Mouse (Mus musculus): ENCODE data around the gene Svopl. TPM values are rescaled to one million over a fixed set of nuclear protein-coding genes. Genes with fewer than 3 reads are reported as not detected.

Svopl gene
- polyA plus RNA-seq, 1 experiment: not detected

- no peaks in the 10 kb centered on the region for H3K27me3 ChIP-seq (ENCODE audit: control insufficient read depth, insufficient read depth, insufficient read length)
- H3K79me2 ChIP-seq (ENCODE audit: control insufficient read depth, insufficient read depth): no peaks in the 10 kb centered on the region
- H3K36me3 ChIP-seq (ENCODE audit: control insufficient read depth, insufficient read depth): no peaks in the 10 kb centered on the region
- TF ChIP-seq MAX (IDR thresholded peaks at IDR 0.05; ENCODE audit: low read depth): no peak
- no peak for TF ChIP-seq POLR2A (IDR thresholded peaks at IDR 0.05; ENCODE audit: insufficient read length, low read depth)
- no peak for TF ChIP-seq REST (IDR thresholded peaks at IDR 0.05; ENCODE audit: insufficient read depth, insufficient read length)
- TF ChIP-seq TCF12 (IDR thresholded peaks at IDR 0.05; ENCODE audit: insufficient read depth, poor library complexity, severe bottlenecking): no peak
- TF ChIP-seq POLR2AphosphoS2 (IDR thresholded peaks at IDR 0.05; ENCODE audit: insufficient read length, low read depth): no peak
- TF ChIP-seq MYOD1 (IDR thresholded peaks at IDR 0.05; ENCODE audit: control insufficient read depth in 1 of 3, insufficient read length in 2 of 3, low read depth in 2 of 3): no peak
- TF ChIP-seq SRF (IDR thresholded peaks at IDR 0.05; ENCODE audit: control insufficient read depth, insufficient read length, low read depth): no peak
- TF ChIP-seq USF1 (IDR thresholded peaks at IDR 0.05; ENCODE audit: low read depth): no peak
- TF ChIP-seq CEBPB (IDR thresholded peaks at IDR 0.05; ENCODE audit: insufficient read depth, poor library complexity, severe bottlenecking): no peak
- no peak for TF ChIP-seq E2F4 (IDR thresholded peaks at IDR 0.05; ENCODE audit: insufficient read depth)
- no peak for TF ChIP-seq TCF3 (IDR thresholded peaks at IDR 0.05; ENCODE audit: insufficient read length, low read depth)
- no peak for TF ChIP-seq MYOG (IDR thresholded peaks at IDR 0.05; ENCODE audit: control insufficient read depth in 1 of 3, insufficient read depth in 1 of 3, insufficient read length in 2 of 3, low read depth in 2 of 3)
- no peak overlapping the region for H3ac ChIP-seq (ENCODE audit: control insufficient read depth, insufficient read length)
- no peak overlapping the region for H3K4me2 ChIP-seq (ENCODE audit: low read depth)
- H3K4me3 ChIP-seq: no peak overlapping the region
These were observed 14.8 kb downstream of the Svopl start for GRCm38 (mm10) chr6:38031924-38032540.

DNA sequence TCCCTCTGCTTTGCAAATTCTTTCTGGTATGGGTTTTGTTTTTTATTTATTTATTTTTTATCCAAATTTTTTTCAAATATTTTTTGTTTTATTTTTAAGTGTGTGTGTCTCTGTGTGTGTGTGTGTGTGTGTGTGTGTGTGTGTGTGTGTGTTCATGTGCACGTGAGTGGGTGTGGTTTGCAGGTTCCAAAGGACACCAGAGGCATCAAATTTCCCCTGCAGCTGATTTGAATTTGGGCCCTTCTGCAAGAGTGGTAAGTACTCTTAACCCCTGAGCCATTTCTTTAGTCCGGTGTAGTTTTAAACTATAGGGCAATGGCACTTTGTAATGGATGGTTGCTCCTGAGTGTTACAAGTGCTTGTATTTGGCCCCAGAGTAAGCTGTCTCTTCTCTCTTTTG lies 18.6 kb downstream of the Svopl start:
- H3K27me3 ChIP-seq (ENCODE audit: control insufficient read depth, insufficient read depth, insufficient read length): no peaks in the 10 kb centered on the region
- no peak for TF ChIP-seq TCF3 (IDR thresholded peaks at IDR 0.05; ENCODE audit: insufficient read length, low read depth)
- no peak for TF ChIP-seq REST (IDR thresholded peaks at IDR 0.05; ENCODE audit: insufficient read depth, insufficient read length)
- no peak for TF ChIP-seq MYOG (IDR thresholded peaks at IDR 0.05; ENCODE audit: control insufficient read depth in 1 of 3, insufficient read depth in 1 of 3, insufficient read length in 2 of 3, low read depth in 2 of 3)
- TF ChIP-seq TCF12 (IDR thresholded peaks at IDR 0.05; ENCODE audit: insufficient read depth, poor library complexity, severe bottlenecking): no peak
- TF ChIP-seq CEBPB (IDR thresholded peaks at IDR 0.05; ENCODE audit: insufficient read depth, poor library complexity, severe bottlenecking): no peak
- TF ChIP-seq USF1 (IDR thresholded peaks at IDR 0.05; ENCODE audit: low read depth): no peak
- TF ChIP-seq MYOD1 (IDR thresholded peaks at IDR 0.05; ENCODE audit: control insufficient read depth in 1 of 3, insufficient read length in 2 of 3, low read depth in 2 of 3): no peak
- TF ChIP-seq SRF (IDR thresholded peaks at IDR 0.05; ENCODE audit: control insufficient read depth, insufficient read length, low read depth): no peak
- no peak for TF ChIP-seq POLR2AphosphoS2 (IDR thresholded peaks at IDR 0.05; ENCODE audit: insufficient read length, low read depth)
- TF ChIP-seq E2F4 (IDR thresholded peaks at IDR 0.05; ENCODE audit: insufficient read depth): no peak
- no peak for TF ChIP-seq MAX (IDR thresholded peaks at IDR 0.05; ENCODE audit: low read depth)
- TF ChIP-seq POLR2A (IDR thresholded peaks at IDR 0.05; ENCODE audit: insufficient read length, low read depth): no peak
- no peaks in the 10 kb centered on the region for H3K36me3 ChIP-seq (ENCODE audit: control insufficient read depth, insufficient read depth)
- H3K4me2 ChIP-seq (ENCODE audit: low read depth): no peak overlapping the region
- H3K79me2 ChIP-seq (ENCODE audit: control insufficient read depth, insufficient read depth): no peaks in the 10 kb centered on the region
- no peak overlapping the region for H3ac ChIP-seq (ENCODE audit: control insufficient read depth, insufficient read length)
- H3K4me3 ChIP-seq: no peak overlapping the region

GRCm38 (mm10) chr6:38027771-38028170 lies 19.0 kb downstream of the Svopl start:
- Histone ChIP-seq H3K36me3 (ENCODE audit: control insufficient read depth, insufficient read depth) (no peaks in the 10 kb centered on the region), H3K4me2 (ENCODE audit: low read depth) (no peak overlapping the region), H3ac (ENCODE audit: control insufficient read depth, insufficient read length) (no peak overlapping the region), H3K79me2 (ENCODE audit: control insufficient read depth, insufficient read depth) (no peaks in the 10 kb centered on the region), H3K4me3 (no peak overlapping the region), H3K27me3 (ENCODE audit: control insufficient read depth, insufficient read depth, insufficient read length) (no peaks in the 10 kb centered on the region)
- TF ChIP-seq SRF (IDR thresholded peaks at IDR 0.05; ENCODE audit: control insufficient read depth, insufficient read length, low read depth): no peak
- TF ChIP-seq E2F4 (IDR thresholded peaks at IDR 0.05; ENCODE audit: insufficient read depth): no peak
- TF ChIP-seq USF1 (IDR thresholded peaks at IDR 0.05; ENCODE audit: low read depth): no peak
- no peak for TF ChIP-seq CEBPB (IDR thresholded peaks at IDR 0.05; ENCODE audit: insufficient read depth, poor library complexity, severe bottlenecking)
- no peak for TF ChIP-seq POLR2A (IDR thresholded peaks at IDR 0.05; ENCODE audit: insufficient read length, low read depth)
- TF ChIP-seq REST (IDR thresholded peaks at IDR 0.05; ENCODE audit: insufficient read depth, insufficient read length): no peak
- no peak for TF ChIP-seq MYOG (IDR thresholded peaks at IDR 0.05; ENCODE audit: control insufficient read depth in 1 of 3, insufficient read depth in 1 of 3, insufficient read length in 2 of 3, low read depth in 2 of 3)
- no peak for TF ChIP-seq MYOD1 (IDR thresholded peaks at IDR 0.05; ENCODE audit: control insufficient read depth in 1 of 3, insufficient read length in 2 of 3, low read depth in 2 of 3)
- no peak for TF ChIP-seq POLR2AphosphoS2 (IDR thresholded peaks at IDR 0.05; ENCODE audit: insufficient read length, low read depth)
- TF ChIP-seq TCF3 (IDR thresholded peaks at IDR 0.05; ENCODE audit: insufficient read length, low read depth): no peak
- no peak for TF ChIP-seq TCF12 (IDR thresholded peaks at IDR 0.05; ENCODE audit: insufficient read depth, poor library complexity, severe bottlenecking)
- TF ChIP-seq MAX (IDR thresholded peaks at IDR 0.05; ENCODE audit: low read depth): no peak

- H3K36me3 ChIP-seq (ENCODE audit: control insufficient read depth, insufficient read depth): no peaks in the 10 kb centered on the region
- H3K4me3 ChIP-seq: no peak overlapping the region
- H3ac ChIP-seq (ENCODE audit: control insufficient read depth, insufficient read length): no peak overlapping the region
- no peak overlapping the region for H3K4me2 ChIP-seq (ENCODE audit: low read depth)
- no peak for TF ChIP-seq CEBPB (IDR thresholded peaks at IDR 0.05; ENCODE audit: insufficient read depth, poor library complexity, severe bottlenecking)
- no peak for TF ChIP-seq REST (IDR thresholded peaks at IDR 0.05; ENCODE audit: insufficient read depth, insufficient read length)
- no peak for TF ChIP-seq SRF (IDR thresholded peaks at IDR 0.05; ENCODE audit: control insufficient read depth, insufficient read length, low read depth)
- no peak for TF ChIP-seq MAX (IDR thresholded peaks at IDR 0.05; ENCODE audit: low read depth)
- TF ChIP-seq POLR2A (IDR thresholded peaks at IDR 0.05; ENCODE audit: insufficient read length, low read depth): no peak
- no peak for TF ChIP-seq TCF3 (IDR thresholded peaks at IDR 0.05; ENCODE audit: insufficient read length, low read depth)
- no peak for TF ChIP-seq E2F4 (IDR thresholded peaks at IDR 0.05; ENCODE audit: insufficient read depth)
- TF ChIP-seq USF1 (IDR thresholded peaks at IDR 0.05; ENCODE audit: low read depth): no peak
- no peak for TF ChIP-seq MYOD1 (IDR thresholded peaks at IDR 0.05; ENCODE audit: control insufficient read depth in 1 of 3, insufficient read length in 2 of 3, low read depth in 2 of 3)
- TF ChIP-seq POLR2AphosphoS2 (IDR thresholded peaks at IDR 0.05; ENCODE audit: insufficient read length, low read depth): no peak
- TF ChIP-seq TCF12 (IDR thresholded peaks at IDR 0.05; ENCODE audit: insufficient read depth, poor library complexity, severe bottlenecking): no peak
- TF ChIP-seq MYOG (IDR thresholded peaks at IDR 0.05; ENCODE audit: control insufficient read depth in 1 of 3, insufficient read depth in 1 of 3, insufficient read length in 2 of 3, low read depth in 2 of 3): no peak
- no peaks in the 10 kb centered on the region for H3K27me3 ChIP-seq (ENCODE audit: control insufficient read depth, insufficient read depth, insufficient read length)
- H3K79me2 ChIP-seq (ENCODE audit: control insufficient read depth, insufficient read depth): no peaks in the 10 kb centered on the region
These were observed 23.5 kb downstream of the Svopl start for GRCm38 (mm10) chr6:38023284-38023683.
